Mouse (Mus musculus) CD4-positive naive resting alpha-beta T cell, adult 76 days (primary cell): ENCODE measurements around the gene Mup15. TPM values are rescaled to one million over a fixed set of nuclear protein-coding genes. Genes with fewer than 3 reads are reported as not detected.

ENCODE experiments used
- total RNA-seq: library from RNA; stranded (reverse); gene quantifications from one replicate; pipeline ENCODE4 v1.2.4, GENCODE M21; 2023

Gene Mup15
- not detected for total RNA-seq

GRCm38 (mm10) chr4:61439643-61440042 is at the start of gene Mup15:
Gene Mup15, minus strand, starts transcription at chr4:61439743.

Other genes starting within 250 kb of the Mup15 start
- gene Mup13, start 211.5 kb downstream of the Mup15 start, total RNA-seq: not detected
- not detected for gene Mup14, start 135.7 kb downstream of the Mup15 start, total RNA-seq
- not detected for gene Mup16, start 79.8 kb upstream of the Mup15 start, total RNA-seq
- not detected for gene Mup17, start 156.1 kb upstream of the Mup15 start, total RNA-seq
- gene Mup18, start 234.4 kb upstream of the Mup15 start, total RNA-seq: not detected